Mouse (Mus musculus) heart, postnatal 0 days (tissue): ENCODE measurements around the gene Dnmbp.

Experiments used
- CTCF ChIP-seq: IDR thresholded peaks from 2 replicates; pipeline ENCODE4 v1.5.1; 2016; ENCODE audit warnings: antibody characterized with exemption, control low read depth, low read depth
- EP300 ChIP-seq: IDR thresholded peaks from 2 replicates; pipeline ENCODE4 v1.6.1; 2016; ENCODE audit warnings: antibody characterized with exemption, low read depth

GRCm38 (mm10) chr19:43811419-43811818, 128.6 kb downstream of the Dnmbp start:
- TF ChIP-seq CTCF (no peak), EP300 (no peak)
